ENCODE assay signal across 9 mouse cellular contexts in the genomic region with DNA sequence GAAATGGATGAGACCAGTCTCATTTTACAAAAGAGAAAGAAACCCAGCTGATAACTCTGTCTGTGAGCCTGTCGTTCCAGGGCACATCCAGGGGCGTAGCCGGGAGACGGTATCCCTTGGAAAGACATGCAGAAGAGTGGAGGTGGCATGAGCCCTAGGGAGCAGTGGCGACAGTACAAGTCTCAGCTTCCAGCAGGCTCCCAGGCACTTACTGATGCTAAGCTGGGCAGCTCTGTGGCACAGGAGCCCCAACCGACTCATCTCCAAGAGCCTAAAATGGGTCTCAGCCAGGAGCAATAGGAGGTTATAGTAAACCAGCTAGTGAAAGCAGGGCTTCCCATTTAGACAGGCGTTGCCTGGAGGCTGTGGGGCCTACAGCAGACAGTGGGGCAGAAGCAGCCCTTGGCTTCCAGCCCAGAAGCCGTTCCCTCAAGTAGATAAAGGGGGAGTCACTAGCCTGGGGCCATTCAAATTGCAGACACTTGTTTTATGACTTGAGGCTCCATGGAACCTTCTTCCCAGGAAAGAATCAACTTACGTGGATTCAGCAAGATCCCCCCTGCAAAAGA. TPM values are rescaled to one million over a fixed set of nuclear protein-coding genes. Genes with fewer than 3 reads are reported as not detected.
DNase-seq lines count a peak whose midpoint lies in the region; ATAC-seq and TF ChIP-seq lines count a peak whose summit lies in the region.
"Had no signal": no experiment of that assay in that cellular context is flagged by ENCODE, and none has a peak within 500 bp of the region (broad histone marks: within the 10 kb centered on the region; RNA-seq: fewer than 3 reads in every experiment).

No protein-coding gene starts in this region.

- H3K36me3 ChIP-seq in forebrain, postnatal 0 days (ENCODE audit: insufficient read depth): peaks cover 58% of the 10 kb centered on the region
- H3K36me3 ChIP-seq in forebrain, embryonic 12.5 days (replicated peaks): peaks cover 25% of the 10 kb centered on the region
- H3K36me3 ChIP-seq in midbrain, embryonic 13.5 days: peaks cover 84% of the 10 kb centered on the region
- H3K36me3 ChIP-seq in midbrain, embryonic 11.5 days (ENCODE audit: control insufficient read depth, insufficient read depth, low read length): peaks cover 2% of the 10 kb centered on the region; the same call in 1 of the 2 replicates
- peaks cover 58% of the 10 kb centered on the region for H3K36me3 ChIP-seq in heart, postnatal 0 days (replicated peaks; ENCODE audit: control insufficient read depth, insufficient read depth, low read length)
- peaks cover 27% of the 10 kb centered on the region for H3K36me3 ChIP-seq in midbrain, embryonic 16.5 days (ENCODE audit: control insufficient read depth, insufficient read depth, low read length)

- no peak overlapping the region for H3K4me2 ChIP-seq in forebrain, postnatal 0 days (ENCODE audit: low read depth)
- no peak overlapping the region for H3K4me2 ChIP-seq in forebrain, embryonic 12.5 days
- H3K4me2 ChIP-seq in midbrain, embryonic 13.5 days (replicated peaks): no peak overlapping the region
- H3K4me2 ChIP-seq in midbrain, embryonic 11.5 days: no peak overlapping the region
- H3K4me2 ChIP-seq in heart, postnatal 0 days (ENCODE audit: low read depth, low read length): no peak overlapping the region
- no peak overlapping the region for H3K4me2 ChIP-seq in midbrain, embryonic 16.5 days (ENCODE audit: low read length)
- H3K4me2 ChIP-seq: limb, embryonic 13.5 days had no signal

- no peaks in the 10 kb centered on the region for H3K27me3 ChIP-seq in forebrain, postnatal 0 days (ENCODE audit: insufficient read depth, low read length)
- H3K27me3 ChIP-seq in forebrain, embryonic 12.5 days: no peaks in the 10 kb centered on the region
- H3K27me3 ChIP-seq in midbrain, embryonic 13.5 days: no peaks in the 10 kb centered on the region
- H3K27me3 ChIP-seq in midbrain, embryonic 11.5 days (ENCODE audit: control insufficient read depth, insufficient read depth, low read length): no peaks in the 10 kb centered on the region
- H3K27me3 ChIP-seq in heart, postnatal 0 days (ENCODE audit: control insufficient read depth, insufficient read depth, low read length): no peaks in the 10 kb centered on the region
- H3K27me3 ChIP-seq in midbrain, embryonic 16.5 days (ENCODE audit: control insufficient read depth, insufficient read depth, low read depth, low read length): no peaks in the 10 kb centered on the region
- H3K27me3 ChIP-seq: limb, embryonic 13.5 days had no signal

- no peaks in the 10 kb centered on the region for H3K9me3 ChIP-seq in forebrain, postnatal 0 days (ENCODE audit: low read length)
- H3K9me3 ChIP-seq in forebrain, embryonic 12.5 days: no peaks in the 10 kb centered on the region
- H3K9me3 ChIP-seq in midbrain, embryonic 13.5 days: no peaks in the 10 kb centered on the region
- no peaks in the 10 kb centered on the region for H3K9me3 ChIP-seq in midbrain, embryonic 11.5 days (ENCODE audit: control insufficient read depth, low read length)
- H3K9me3 ChIP-seq in heart, postnatal 0 days (replicated peaks; ENCODE audit: control insufficient read depth, low read length): no peaks in the 10 kb centered on the region
- H3K9me3 ChIP-seq in midbrain, embryonic 16.5 days (replicated peaks; ENCODE audit: control insufficient read depth, low read length, poor library complexity, severe bottlenecking): no peaks in the 10 kb centered on the region
- H3K9me3 ChIP-seq: limb, embryonic 13.5 days had no signal

- H3K4me3 ChIP-seq in forebrain, postnatal 0 days (ENCODE audit: low read depth, low read length): no peak overlapping the region
- H3K4me3 ChIP-seq in forebrain, embryonic 12.5 days (replicated peaks): no peak overlapping the region
- H3K4me3 ChIP-seq in midbrain, embryonic 13.5 days (replicated peaks): no peak overlapping the region
- H3K4me3 ChIP-seq in midbrain, embryonic 11.5 days (ENCODE audit: low read depth, low read length): no peak overlapping the region
- H3K4me3 ChIP-seq in heart, postnatal 0 days (ENCODE audit: low read depth, low read length): no peak overlapping the region
- H3K4me3 ChIP-seq in midbrain, embryonic 16.5 days (ENCODE audit: low read depth, low read length): no peak overlapping the region
- H3K4me3 ChIP-seq: limb, embryonic 13.5 days had no signal

- H3K9ac ChIP-seq in forebrain, postnatal 0 days: no peak overlapping the region
- H3K9ac ChIP-seq in forebrain, embryonic 12.5 days: no peak overlapping the region
- H3K9ac ChIP-seq in midbrain, embryonic 13.5 days (replicated peaks): no peak overlapping the region
- no peak overlapping the region for H3K9ac ChIP-seq in midbrain, embryonic 11.5 days (ENCODE audit: low read length)
- 0 out of 2 replicates have a peak overlapping the region, but pooled peaks have one; percentile 26 for H3K9ac ChIP-seq in heart, postnatal 0 days (replicated peaks; ENCODE audit: low read depth, low read length)
- H3K9ac ChIP-seq in midbrain, embryonic 16.5 days (ENCODE audit: low read depth, low read length): no peak overlapping the region
- H3K9ac ChIP-seq: limb, embryonic 13.5 days had no signal

- WGBS in forebrain, postnatal 0 days: 41% methylated on average over 9 of the region's 9 CpGs
- WGBS in forebrain, embryonic 12.5 days: 69% methylated on average over 9 of the region's 9 CpGs
- 66% methylated on average over 9 of the region's 9 CpGs for WGBS in midbrain, embryonic 13.5 days
- 78% methylated on average over 9 of the region's 9 CpGs for WGBS in midbrain, embryonic 11.5 days
- WGBS in heart, postnatal 0 days: 41% methylated on average over 9 of the region's 9 CpGs
- 55% methylated on average over 9 of the region's 9 CpGs for WGBS in midbrain, embryonic 16.5 days

- no peak for TF ChIP-seq EP300 in heart, postnatal 0 days (IDR thresholded peaks at IDR 0.05; ENCODE audit: low read depth)

- no peaks in the 10 kb centered on the region for H3K4me1 ChIP-seq in forebrain, postnatal 0 days (ENCODE audit: insufficient read depth)
- no peaks in the 10 kb centered on the region; the same call in 1 of the 2 replicates for H3K4me1 ChIP-seq in forebrain, embryonic 12.5 days
- H3K4me1 ChIP-seq in midbrain, embryonic 13.5 days (replicated peaks): peaks cover 24% of the 10 kb centered on the region
- peaks cover 2% of the 10 kb centered on the region; the same call in 1 of the 2 replicates for H3K4me1 ChIP-seq in midbrain, embryonic 11.5 days (ENCODE audit: control insufficient read depth, insufficient read depth, low read length)
- peaks cover 6% of the 10 kb centered on the region; the same call in 1 of the 2 replicates for H3K4me1 ChIP-seq in heart, postnatal 0 days (ENCODE audit: control insufficient read depth, insufficient read depth)
- 0 out of 2 replicates have a peak, but pooled peaks cover 2% of the 10 kb centered on the region for H3K4me1 ChIP-seq in midbrain, embryonic 16.5 days (ENCODE audit: control insufficient read depth, insufficient read depth, low read length)
- H3K4me1 ChIP-seq: limb, embryonic 13.5 days had no signal

- no peak for TF ChIP-seq CTCF in forebrain, postnatal 0 days (IDR thresholded peaks at IDR 0.05; ENCODE audit: low read depth)
- TF ChIP-seq CTCF in heart, postnatal 0 days (IDR thresholded peaks at IDR 0.05; ENCODE audit: low read depth): no peak

- no peak for DNase-seq in forebrain, postnatal 0 days
- DNase-seq in midbrain, embryonic 11.5 days (ENCODE audit: low spot score, missing footprints): no peak
- DNase-seq in heart, postnatal 0 days (ENCODE audit: low spot score): no peak
- DNase-seq in urinary bladder, postnatal 10 days (ENCODE audit: low spot score): no peak
- DNase-seq in lung, postnatal 36 days: no peak

- peak; percentile 51 for ATAC-seq in forebrain, postnatal 0 days
- ATAC-seq in forebrain, embryonic 12.5 days (ENCODE audit: low FRiP score): no peak
- ATAC-seq in midbrain, embryonic 13.5 days: peak; percentile 67
- no peak for ATAC-seq in midbrain, embryonic 11.5 days (ENCODE audit: low FRiP score)
- ATAC-seq in heart, postnatal 0 days (ENCODE audit: insufficient read depth, low read depth): peak; percentile 56; the same call in 1 of the 2 replicates
- ATAC-seq in midbrain, embryonic 16.5 days: peak; percentile 72

- no peak overlapping the region for H3K27ac ChIP-seq in forebrain, postnatal 0 days (ENCODE audit: low read depth, low read length)
- H3K27ac ChIP-seq in forebrain, embryonic 12.5 days: no peak overlapping the region
- H3K27ac ChIP-seq in midbrain, embryonic 13.5 days: 0 out of 2 replicates have a peak overlapping the region, but pooled peaks have one; percentile 10
- no peak overlapping the region for H3K27ac ChIP-seq in midbrain, embryonic 11.5 days (ENCODE audit: low read depth, low read length)
- no peak overlapping the region for H3K27ac ChIP-seq in heart, postnatal 0 days (ENCODE audit: low read depth)
- H3K27ac ChIP-seq in midbrain, embryonic 16.5 days (ENCODE audit: low read length): peak overlapping the region; percentile 29
- H3K27ac ChIP-seq: limb, embryonic 13.5 days had no signal

RNA-seq across cellular contexts. Expression of a gene that starts 33.0 kb away (rescaled TPM):
- 14.5 and 15.4 TPM in 2 replicates for total RNA-seq in forebrain, postnatal 0 days (2014; rRNA removed)
- 5.5 and 8.4 TPM in 2 replicates for polyA plus RNA-seq in forebrain, postnatal 0 days (2015; fragmentation: Nextera tagmentation; extraction: Ambion mirVana)
- 10.4 and 11.1 TPM in 2 replicates for polyA plus RNA-seq in forebrain, embryonic 12.5 days (2016; fragmentation: Nextera tagmentation; extraction: Ambion mirVana)
- 22.0 and 22.8 TPM in 2 replicates for polyA plus RNA-seq in midbrain, embryonic 13.5 days (2015; fragmentation: Nextera tagmentation; extraction: Ambion mirVana)
- polyA plus RNA-seq in midbrain, embryonic 11.5 days (2014; fragmentation: Nextera tagmentation; extraction: Ambion mirVana): 10.5 and 11.4 TPM in 2 replicates
- total RNA-seq in heart, postnatal 0 days (2014; rRNA removed; ENCODE audit: low replicate concordance): 16.9 and 24.8 TPM in 2 replicates
- 10.6 and 11.1 TPM in 2 replicates for polyA plus RNA-seq in heart, postnatal 0 days (2015; fragmentation: Nextera tagmentation; extraction: Ambion mirVana)
- 21.7 and 22.4 TPM in 2 replicates for polyA plus RNA-seq in midbrain, embryonic 16.5 days (2015; fragmentation: Nextera tagmentation; extraction: Ambion mirVana)

Comparison
In these comparisons a context has a peak if more than half of its experiments do, and no peak if none do; other contexts are left out.
1. ATAC-seq: peak in forebrain, postnatal 0 days (single experiment), midbrain, embryonic 13.5 days (single experiment), heart, postnatal 0 days (single experiment) and midbrain, embryonic 16.5 days (single experiment); none in forebrain, embryonic 12.5 days (single experiment) and midbrain, embryonic 11.5 days (single experiment).
2. H3K27ac ChIP-seq: peak in midbrain, embryonic 13.5 days (single experiment) and midbrain, embryonic 16.5 days (single experiment); none in forebrain, postnatal 0 days (single experiment), forebrain, embryonic 12.5 days (single experiment), midbrain, embryonic 11.5 days (single experiment) and heart, postnatal 0 days (single experiment).